Mouse (Mus musculus) macrophage (primary cell): ENCODE data around the gene Sat2. TPM values are rescaled to one million over a fixed set of nuclear protein-coding genes. Genes with fewer than 3 reads are reported as not detected.

Experiments used
- H3K27ac ChIP-seq: fragments of 350-480 bp; formaldehyde crosslinking; 2 replicates; pipeline ENCODE4 v1.9.0; 2021
- H3K36me3 ChIP-seq: fragments of 350-480 bp; formaldehyde crosslinking; 2 replicates; pipeline ENCODE4 v1.9.0; 2021; ENCODE audit errors: inconsistent target
- H3K4me3 ChIP-seq: fragments of 350-480 bp; formaldehyde crosslinking; 2 replicates; pipeline ENCODE4 v1.9.0; 2021; ENCODE audit errors: inconsistent target
- H3K79me2 ChIP-seq: fragments of 350-480 bp; formaldehyde crosslinking; 2 replicates; pipeline ENCODE4 v1.9.0; 2021; ENCODE audit errors: inconsistent target
- WGBS: methylation state at CpG from one replicate; pipeline ENCODE4 v1.1.7; 2026; ENCODE audit warnings: inconsistent platforms; ENCODE audit not compliant: missing documents; 5-methylcytosine and 5-hydroxymethylcytosine counted together
- polyA plus RNA-seq: library from polyadenylated mRNA; stranded (reverse); fragments of 250-400 nt; gene quantifications from 3 replicates; pipeline ENCODE4 v1.2.4, GENCODE M21; 2018; ENCODE audit warnings: inconsistent platforms
- total RNA-seq, 78 experiments: library from RNA; depleted of rRNA; stranded (reverse); fragments of 250-400 nt; gene quantifications; 1 replicate in 9 of 78; 2 replicates in 24 of 78; 3 replicates in 43 of 78; 4 replicates in 2 of 78; pipeline ENCODE4 v1.2.4; 2018; ENCODE audit warnings: inconsistent platforms in 56 of 78

Sat2 gene
- 1 to 10 TPM in 15 of 26 experiments, under 1 TPM in 2, not detected in 9; 0.93 to 8.9 (median 1.8) TPM for total RNA-seq (2018; cell fraction: chromatin; rRNA removed)
- total RNA-seq (2018; cell fraction: cytosol; rRNA removed): 1 to 10 TPM in 18 of 26 experiments, under 1 TPM in 8; 0.75 to 2.1 (median 1.2) TPM
- 1 to 10 TPM in 16 of 26 experiments, under 1 TPM in 4, not detected in 6; 0.63 to 5.8 (median 1.4) TPM for total RNA-seq (2018; cell fraction: nucleus; rRNA removed)
- polyA plus RNA-seq: 1.6 to 2.2 TPM (median 1.6 TPM) in 3 replicates

- Histone ChIP-seq H3K79me2 (no peaks in the 10 kb centered on the region), H3K27ac (no peak within 1 kb of the TSS), H3K4me3 (peak within 1 kb of the TSS; percentile 55), H3K36me3 (no peaks in the 10 kb centered on the region)
- 13% methylated on average over 18 of the region's 20 CpGs for WGBS
Measured at GRCm38 (mm10) chr11:69621571-69622268, at the start of gene Sat2. Gene Sat2 (plus strand): TSS chr11:69622024.

GRCm38 (mm10) chr11:69575220-69575619 lies 46.6 kb upstream of the Sat2 start:
- no peak overlapping the region for H3K27ac ChIP-seq
- no peak overlapping the region for H3K4me3 ChIP-seq
- H3K79me2 ChIP-seq: peaks cover 37% of the 10 kb centered on the region
- H3K36me3 ChIP-seq: peaks cover 10% of the 10 kb centered on the region; the same call in 1 of the 2 replicates
- WGBS: 53% methylated on average over 3 of the region's 3 CpGs

- Histone ChIP-seq H3K27ac (no peak overlapping the region), H3K4me3 (no peak overlapping the region), H3K79me2 (peaks cover 44% of the 10 kb centered on the region), H3K36me3 (no peaks in the 10 kb centered on the region)
- 91% methylated on average over 5 of the region's 5 CpGs for WGBS
Measured at GRCm38 (mm10) chr11:69576307-69576706, 45.5 kb upstream of the Sat2 start.

GRCm38 (mm10) chr11:69578301-69578700 lies 43.5 kb upstream of the Sat2 start:
- 16% methylated on average over 15 of the region's 15 CpGs for WGBS
- H3K27ac ChIP-seq: peak overlapping the region; percentile 40; the same call in 1 of the 2 replicates

GRCm38 (mm10) chr11:69579128-69580017 lies 42.5 kb upstream of the Sat2 start:
- H3K4me3 ChIP-seq: peak overlapping the region; percentile 93
- peaks cover 66% of the 10 kb centered on the region for H3K79me2 ChIP-seq
- no peaks in the 10 kb centered on the region for H3K36me3 ChIP-seq
- 1% methylated on average over 39 of the region's 39 CpGs for WGBS
- peak overlapping the region; percentile 93 for H3K27ac ChIP-seq

More at GRCm38 (mm10) chr11:69578301-69578700, 43.5 kb upstream of the Sat2 start:
- H3K4me3 ChIP-seq: peak overlapping the region; percentile 93
- peaks cover 63% of the 10 kb centered on the region for H3K79me2 ChIP-seq
- no peaks in the 10 kb centered on the region for H3K36me3 ChIP-seq

GRCm38 (mm10) chr11:69580091-69580514 lies 41.7 kb upstream of the Sat2 start, which contains the start of the genes Wrap53 and Trp53:
Gene Wrap53 (minus strand): TSS chr11:69580255.
Gene Trp53 (plus strand): TSS chr11:69580359.
- under 1% methylated on average over 13 of the region's 13 CpGs for WGBS
- H3K36me3 ChIP-seq: no peaks in the 10 kb centered on the region
- peaks cover 67% of the 10 kb centered on the region for H3K79me2 ChIP-seq
- H3K4me3 ChIP-seq: peak within 1 kb of the TSS; percentile 93
- H3K27ac ChIP-seq: peak within 1 kb of the TSS; percentile 93

GRCm38 (mm10) chr11:69580572-69581146 lies 41.2 kb upstream of the Sat2 start:
- Histone ChIP-seq H3K36me3 (no peaks in the 10 kb centered on the region), H3K27ac (peak overlapping the region; percentile 93), H3K79me2 (peaks cover 73% of the 10 kb centered on the region), H3K4me3 (peak overlapping the region; percentile 93)
- WGBS: under 1% methylated on average over 25 of the region's 25 CpGs

GRCm38 (mm10) chr11:69581147-69581688 lies 40.6 kb upstream of the Sat2 start:
- WGBS: under 1% methylated on average over 33 of the region's 36 CpGs
- Histone ChIP-seq H3K79me2 (peaks cover 77% of the 10 kb centered on the region), H3K4me3 (peak overlapping the region; percentile 93), H3K27ac (peak overlapping the region; percentile 93), H3K36me3 (no peaks in the 10 kb centered on the region)

- Histone ChIP-seq H3K27ac (peak overlapping the region; percentile 93), H3K4me3 (peak overlapping the region; percentile 93), H3K79me2 (peaks cover 81% of the 10 kb centered on the region), H3K36me3 (no peaks in the 10 kb centered on the region)
- 1% methylated on average over 8 of the region's 8 CpGs for WGBS
Measured at GRCm38 (mm10) chr11:69581814-69582213, 40.0 kb upstream of the Sat2 start.

GRCm38 (mm10) chr11:69582230-69582805 lies 39.5 kb upstream of the Sat2 start:
- Histone ChIP-seq H3K4me3 (peak overlapping the region; percentile 93), H3K36me3 (peaks cover 3% of the 10 kb centered on the region; the same call in 1 of the 2 replicates), H3K79me2 (peaks cover 76% of the 10 kb centered on the region), H3K27ac (no peak overlapping the region; the same call in 1 of the 2 replicates)
- WGBS: 71% methylated on average over 9 of the region's 9 CpGs

- Histone ChIP-seq H3K79me2 (peaks cover 61% of the 10 kb centered on the region), H3K36me3 (peaks cover 20% of the 10 kb centered on the region), H3K27ac (no peak overlapping the region), H3K4me3 (no peak overlapping the region)
- 94% methylated on average over 7 of the region's 7 CpGs for WGBS
Measured at GRCm38 (mm10) chr11:69584008-69584407, 37.8 kb upstream of the Sat2 start.

GRCm38 (mm10) chr11:69584937-69585336 lies 36.9 kb upstream of the Sat2 start:
- 96% methylated on average over 13 of the region's 13 CpGs for WGBS
- Histone ChIP-seq H3K27ac (no peak overlapping the region), H3K79me2 (peaks cover 61% of the 10 kb centered on the region), H3K36me3 (peaks cover 29% of the 10 kb centered on the region), H3K4me3 (no peak overlapping the region)

- H3K4me3 ChIP-seq: no peak overlapping the region
Measured at GRCm38 (mm10) chr11:69585718-69586325, 36.0 kb upstream of the Sat2 start.

More at GRCm38 (mm10) chr11:69585718-69586325, 36.0 kb upstream of the Sat2 start:
- H3K36me3 ChIP-seq: peaks cover 38% of the 10 kb centered on the region
- WGBS: 31% methylated on average over 6 of the region's 7 CpGs
- H3K27ac ChIP-seq: 0 out of 2 replicates have a peak overlapping the region, but pooled peaks have one; percentile 0
- peaks cover 53% of the 10 kb centered on the region for H3K79me2 ChIP-seq
